Mouse (Mus musculus) spleen, adult 12 weeks (tissue): Measurements from ENCODE around the gene Tex45.
A peak's percentile ranks its signal among the peaks of the same experiment; 100 is the strongest.

Experiments used
- DNase-seq: peaks from one replicate; pipeline ENCODE4 v3.0.0; 2022; ENCODE audit warnings: low spot score

The Tex45 gene

GRCm38 (mm10) chr8:3536053-3536841 lies 65.6 kb downstream of the Tex45 start:
- peak; percentile 51 for DNase-seq
